Mouse (Mus musculus) gastrocnemius, postnatal 10 days (tissue): Measurements from ENCODE around the gene Rabgef1. TPM values are rescaled to one million over a fixed set of nuclear protein-coding genes. Genes with fewer than 3 reads are reported as not detected.

Experiments used
- total RNA-seq, 2 experiments: library from RNA; stranded (reverse); gene quantifications; 2 replicates each; pipeline ENCODE4 v1.2.3; 2021

Gene Rabgef1
- total RNA-seq, 2 experiments from 2014 or later: 33.3 to 39.3 TPM

Other genes with a start within 250 kb of the Rabgef1 start
- 10 to 100 TPM; 17.6 to 18.5 TPM for gene Vkorc1l1, start 229.8 kb upstream of the Rabgef1 start, total RNA-seq
- 10 to 100 TPM; 16.5 to 23.5 TPM for gene Gusb, start 168.7 kb upstream of the Rabgef1 start, total RNA-seq
- 10 to 100 TPM; 10.2 to 10.3 TPM for gene Asl, start 142.6 kb upstream of the Rabgef1 start, total RNA-seq
- gene Crcp, start 142.5 kb upstream of the Rabgef1 start, total RNA-seq: 10 to 100 TPM; 14.5 to 16.5 TPM
- 10 to 100 TPM; 26.8 to 30.9 TPM for gene Tpst1, start 98.5 kb upstream of the Rabgef1 start, total RNA-seq
- gene Kctd7, start 26.9 kb upstream of the Rabgef1 start, total RNA-seq: 1 to 10 TPM; 3.9 to 5.7 TPM
- gene Tmem248, start 45.3 kb downstream of the Rabgef1 start, total RNA-seq: 10 to 100 TPM; 25.2 to 29.9 TPM
- 10 to 100 TPM; 25.8 to 31.6 TPM for gene Sbds, start 83.7 kb downstream of the Rabgef1 start, total RNA-seq
- 1 to 10 TPM; 9.1 to 9.3 TPM for gene Tyw1, start 83.8 kb downstream of the Rabgef1 start, total RNA-seq
- gene Caln1, start 197.7 kb downstream of the Rabgef1 start, total RNA-seq: under 1 TPM; 0.36 to 0.56 TPM
- not detected for gene A330070K13Rik, start 212.8 kb downstream of the Rabgef1 start, total RNA-seq